Mouse (Mus musculus) limb, embryonic 11.5 days (tissue): ENCODE data around the gene Gm13305. TPM values are rescaled to one million over a fixed set of nuclear protein-coding genes. Genes with fewer than 3 reads are reported as not detected.

Source experiments
- polyA plus RNA-seq: library from polyadenylated mRNA; unstranded; fragments of >200 nt; fragmentation: Nextera tagmentation; extraction: Ambion mirVana; gene quantifications from 2 replicates; pipeline ENCODE4 v1.2.1, GENCODE M21; 2014

Gm13305 gene
- polyA plus RNA-seq, 1 experiment from 2014 or later: 0.63 TPM

Other genes with a start within 250 kb of the Gm13305 start
- 1.3 and 2.0 TPM in 2 replicates for gene Gm20878, start 227.0 kb downstream of the Gm13305 start, polyA plus RNA-seq
- 0.33 and 0.40 TPM in 2 replicates for gene Fam205a4, start 202.5 kb downstream of the Gm13305 start, polyA plus RNA-seq
- gene Gm21093, start 133.9 kb downstream of the Gm13305 start, polyA plus RNA-seq: not detected in 2 replicates
- not detected in 2 replicates for gene Gm3893, start 77.4 kb downstream of the Gm13305 start, polyA plus RNA-seq
- 1.1 TPM in 1 of 2 replicates, not detected in the other for gene Gm13304, start 53.8 kb downstream of the Gm13305 start, polyA plus RNA-seq
- not detected in 2 replicates for gene Gm13306, start 15.2 kb downstream of the Gm13305 start, polyA plus RNA-seq
- not detected in 2 replicates for gene Gm10600, start 72.0 kb upstream of the Gm13305 start, polyA plus RNA-seq
- not detected in 2 replicates for gene Ccl21b, start 87.2 kb upstream of the Gm13305 start, polyA plus RNA-seq
- gene Gm21953, start 125.7 kb upstream of the Gm13305 start, polyA plus RNA-seq: not detected in 2 replicates
- not detected in 2 replicates for gene Fam205a3, start 149.7 kb upstream of the Gm13305 start, polyA plus RNA-seq